Mouse (Mus musculus) ES-E14 (cell line): ENCODE data around the gene Cx3cr1. TPM values are rescaled to one million over a fixed set of nuclear protein-coding genes. Genes with fewer than 3 reads are reported as not detected.
A peak's percentile ranks its signal among the peaks of the same experiment; 100 is the strongest.
"Not testable (repeated sequence)": the region's sequence is repeated elsewhere in the genome, so short reads cannot be mapped to it uniquely, and the experiment has no call there.

ENCODE experiments used
- DNase-seq: peaks from one replicate; pipeline ENCODE4 v3.0.0-alpha.2; 2013; ENCODE audit warnings: low read depth, low spot score
- H3K27ac ChIP-seq: 2 replicates; pipeline ENCODE4 v1.5.1; 2012; ENCODE audit warnings: low read depth, mild to moderate bottlenecking, low read length, moderate library complexity, mixed read lengths; ENCODE audit not compliant: poor library complexity, insufficient read depth, severe bottlenecking
- H3K36me3 ChIP-seq: 2 replicates; pipeline ENCODE4 v1.6.1; 2012; ENCODE audit warnings: mild to moderate bottlenecking, low read length, moderate library complexity, mixed read lengths; ENCODE audit not compliant: control insufficient read depth, poor library complexity, insufficient read depth, severe bottlenecking
- H3K4me1 ChIP-seq, 2 experiments: fragments of 150-350 bp in 1 of 2; sonication (generic) in 1 of 2; 2 replicates each; pipeline ENCODE4 v1.6.1; 2012; ENCODE audit warnings: low read length in 2 of 2, mild to moderate bottlenecking in 1 of 2, mixed read lengths in 1 of 2; ENCODE audit not compliant: control insufficient read depth in 2 of 2, insufficient read depth in 2 of 2, poor library complexity in 1 of 2
- H3K4me3 ChIP-seq, 2 experiments: fragments of 150-350 bp in 1 of 2; sonication (generic) in 1 of 2; 2 replicates each; pipeline ENCODE4 v1.5.1; 2012; ENCODE audit warnings: low read length in 2 of 2, low read depth in 1 of 2, mild to moderate bottlenecking in 1 of 2, mixed read lengths in 1 of 2; ENCODE audit not compliant: insufficient read depth in 1 of 2, poor library complexity in 1 of 2, severe bottlenecking in 1 of 2
- H3K9ac ChIP-seq: 2 replicates; pipeline ENCODE4 v1.6.1; 2012; ENCODE audit warnings: low read depth, mild to moderate bottlenecking, low read length, mixed read lengths; ENCODE audit not compliant: poor library complexity, insufficient read depth, severe bottlenecking
- H3K9me3 ChIP-seq: fragments of 150-350 bp; sonication (generic); 2 replicates; pipeline ENCODE4 v1.6.1; 2012; ENCODE audit warnings: low read depth, mild to moderate bottlenecking, low read length; ENCODE audit not compliant: control insufficient read depth, insufficient read depth
- CHD2 ChIP-seq: IDR thresholded peaks from 2 replicates; pipeline ENCODE4 v1.6.1; 2014; ENCODE audit warnings: mild to moderate bottlenecking, low read depth, low read length, inconsistent platforms
- HCFC1 ChIP-seq: IDR thresholded peaks from 2 replicates; pipeline ENCODE4 v1.6.1; 2012; ENCODE audit warnings: low read length, inconsistent platforms, borderline replicate concordance; ENCODE audit not compliant: insufficient read depth
- MAFK ChIP-seq: IDR thresholded peaks from 2 replicates; pipeline ENCODE4 v1.6.1; 2014; ENCODE audit warnings: mild to moderate bottlenecking, low read depth, low read length, inconsistent platforms; ENCODE audit not compliant: insufficient read depth
- ZC3H11A ChIP-seq: IDR thresholded peaks from 2 replicates; pipeline ENCODE4 v1.6.1; 2012; ENCODE audit warnings: low read depth, mild to moderate bottlenecking, inconsistent platforms, low read length, borderline replicate concordance
- ZNF384 ChIP-seq: IDR thresholded peaks from 2 replicates; pipeline ENCODE4 v1.6.1; 2012; ENCODE audit warnings: low read depth, low read length, inconsistent platforms
- in situ Hi-C, 2 experiments: fragments of 600-800 bp; cut with MboI; formaldehyde crosslinking; loops; one replicate each; pipeline ENCODE4 v1.15.1; 2025; ENCODE audit warnings: low sequenced_read_pairs in 2 of 2, inconsistent platforms in 1 of 2; ENCODE audit not compliant: unreplicated experiment in 2 of 2
- total RNA-seq: library from RNA; depleted of rRNA; stranded (reverse); fragments of 300-350 nt; gene quantifications from 2 replicates; pipeline ENCODE4 v1.2.3, GENCODE M21; 2012

Cx3cr1 gene
- total RNA-seq, 1 experiment: 0.09 TPM

DNA sequence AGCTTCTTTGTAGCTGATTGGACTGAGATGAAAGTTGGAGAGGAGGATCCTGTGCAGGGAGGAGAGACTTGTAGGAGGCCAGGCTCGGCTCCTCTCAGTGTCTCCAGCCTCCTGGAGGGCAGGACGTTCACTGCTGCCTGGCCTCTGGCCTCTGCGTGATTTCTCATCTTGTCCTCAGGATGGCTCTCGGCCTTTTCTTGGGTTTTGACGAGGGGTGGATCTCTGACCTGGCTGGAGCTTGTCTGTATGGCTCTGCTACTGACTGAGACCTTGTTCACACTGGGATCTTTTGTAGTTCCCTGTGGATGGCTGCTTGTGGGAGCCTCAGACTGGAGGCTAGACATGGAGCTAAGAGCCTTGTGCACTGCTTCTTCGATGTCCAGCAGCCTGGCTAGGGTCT is 54.9 kb downstream of the Cx3cr1 start:
- no peak for DNase-seq
- Histone ChIP-seq H3K9ac (no peak overlapping the region), H3K4me3 (no peak overlapping the region), H3K27ac (no peak overlapping the region), H3K4me1 (peaks cover 14% of the 10 kb centered on the region in 2 experiments), H3K9me3 (no peaks in the 10 kb centered on the region), H3K36me3 (no peaks in the 10 kb centered on the region)
- in situ Hi-C loops: no loop called here
- no peak for TF ChIP-seq ZNF384
- no peak for TF ChIP-seq ZC3H11A
- no peak for TF ChIP-seq HCFC1
- no peak for TF ChIP-seq CHD2
- no peak for TF ChIP-seq MAFK

DNA sequence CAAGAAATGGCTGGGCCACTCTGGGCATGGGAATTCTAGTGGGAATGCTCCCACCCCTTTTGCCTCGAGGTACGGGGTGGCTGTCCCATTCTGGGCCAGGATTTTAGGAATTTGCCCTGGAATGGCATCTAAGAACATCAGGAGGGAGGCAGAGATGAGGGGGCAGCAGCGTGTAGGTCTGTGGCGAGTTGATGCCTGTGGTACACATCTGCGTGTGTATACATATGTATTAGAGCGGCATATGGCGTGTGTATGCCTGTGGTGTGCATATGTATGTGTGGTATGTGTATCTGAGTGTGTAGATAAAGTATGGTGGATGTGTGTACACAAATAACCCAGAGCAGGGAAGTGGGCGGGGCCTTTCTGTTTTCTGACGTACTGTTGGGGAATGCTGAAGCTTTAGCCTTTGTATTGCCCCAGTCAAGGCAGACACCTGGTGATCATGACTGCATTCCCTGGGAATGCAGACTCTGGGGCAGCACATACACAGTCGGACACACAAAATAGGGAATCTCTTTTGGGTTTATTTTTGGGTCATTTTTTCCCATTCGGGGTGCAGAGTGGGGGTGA is 56.3 kb downstream of the Cx3cr1 start:
- Histone ChIP-seq H3K4me1 (peaks cover 14 to 18% of the 10 kb centered on the region in 2 experiments), H3K36me3 (no peaks in the 10 kb centered on the region), H3K9ac (no peak overlapping the region), H3K9me3 (no peaks in the 10 kb centered on the region), H3K4me3 (no peak overlapping the region), H3K27ac (no peak overlapping the region)
- no peak for DNase-seq
- in situ Hi-C loops: no loop called here
- TF ChIP-seq CHD2 (no peak), ZNF384 (no peak), MAFK (no peak), ZC3H11A (no peak), HCFC1 (no peak)

DNA sequence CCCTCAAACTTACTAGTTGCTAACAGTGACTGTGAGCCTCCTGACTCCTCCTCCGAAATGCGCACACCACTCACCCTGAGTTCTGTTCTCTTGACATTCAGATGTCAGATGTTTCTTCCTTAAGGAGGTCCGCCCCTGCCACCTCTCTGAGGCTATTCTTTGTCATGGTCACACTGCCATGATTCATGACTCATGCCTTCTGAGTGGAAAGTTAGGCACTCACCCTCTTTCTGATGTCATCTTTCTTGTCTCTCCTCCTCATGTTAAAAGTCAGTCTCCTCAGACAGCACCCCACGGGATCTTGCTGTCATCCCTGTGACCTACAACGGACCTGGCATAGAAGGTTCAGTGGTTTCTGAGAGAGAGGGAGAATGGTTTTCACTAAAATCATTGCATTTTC is 56.9 kb downstream of the Cx3cr1 start:
- no peak overlapping the region for H3K9ac ChIP-seq

GRCm38 (mm10) chr9:120012161-120012560 is 57.5 kb downstream of the Cx3cr1 start:
- in situ Hi-C loops, H3K36me3 ChIP-seq, H3K4me3 ChIP-seq, H3K9ac ChIP-seq, H3K9me3 ChIP-seq, DNase-seq, H3K27ac ChIP-seq: not testable (repeated sequence)
- H3K4me1 ChIP-seq: peaks cover 14 to 23% of the 10 kb centered on the region in 2 experiments

More for the DNA sequence above, 56.9 kb downstream of the Cx3cr1 start:
- Histone ChIP-seq H3K9me3 (no peaks in the 10 kb centered on the region), H3K4me1 (peaks cover 14 to 18% of the 10 kb centered on the region in 2 experiments), H3K4me3 (no peak overlapping the region), H3K27ac (no peak overlapping the region), H3K36me3 (no peaks in the 10 kb centered on the region)
- in situ Hi-C loops: no loop called here
- TF ChIP-seq ZNF384 (no peak), HCFC1 (no peak), ZC3H11A (no peak), CHD2 (no peak), MAFK (no peak)
- no peak for DNase-seq

DNA sequence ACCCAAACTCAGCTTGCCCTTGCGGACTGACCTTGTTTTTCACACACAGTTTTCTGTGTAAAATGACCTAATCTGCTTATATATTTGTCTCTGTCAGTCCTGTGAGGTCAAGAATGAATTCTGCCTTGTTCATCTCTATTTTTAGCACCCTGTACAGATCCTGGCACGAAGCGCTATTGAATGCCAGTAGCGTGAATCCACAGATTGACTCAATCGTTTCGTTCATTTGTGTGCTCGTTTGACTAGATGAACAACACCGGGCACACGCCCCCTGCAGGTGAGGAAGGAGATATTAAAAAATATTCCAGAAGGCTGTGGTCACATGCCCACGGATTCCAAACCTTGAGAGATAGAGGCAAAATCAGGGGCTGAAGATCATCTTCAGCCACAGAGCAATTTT is 58.1 kb downstream of the Cx3cr1 start:
- Histone ChIP-seq H3K9me3 (no peaks in the 10 kb centered on the region), H3K4me1 (peaks cover 14 to 25% of the 10 kb centered on the region in 2 experiments), H3K9ac (no peak overlapping the region; the same call in 1 of the 2 replicates), H3K4me3 (peak overlapping the region in 1 of 2 experiments; percentile 22; a peak in 2 of 4 replicates), H3K36me3 (no peaks in the 10 kb centered on the region), H3K27ac (no peak overlapping the region)
- in situ Hi-C loops: no loop called here
- DNase-seq: peak; percentile 80
- TF ChIP-seq ZC3H11A: no peak
- TF ChIP-seq HCFC1: peak; percentile 37; the same call in 1 of the 2 replicates
